8 mouse cellular contexts compared by ENCODE assay signal in the genomic region with DNA sequence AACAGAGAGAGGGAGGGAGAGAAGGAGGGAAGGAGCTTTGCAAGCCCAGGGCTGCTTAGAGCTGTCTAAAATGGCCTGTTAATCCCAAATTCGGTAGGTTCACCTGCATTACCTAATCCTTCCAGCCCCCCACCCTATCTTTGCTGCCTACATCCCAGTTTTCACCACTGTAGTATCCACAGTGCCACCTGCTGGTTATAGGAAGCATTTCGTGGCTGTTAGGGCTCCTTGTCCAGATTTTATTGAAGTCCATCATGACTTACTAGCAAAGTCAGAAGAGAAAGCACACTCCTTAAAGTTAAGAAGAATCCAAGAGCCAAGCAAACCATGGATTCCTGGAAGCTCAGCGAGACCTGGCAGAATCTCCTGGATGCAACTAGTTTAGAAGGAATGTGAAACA.
DNase-seq lines count a peak whose midpoint lies in the region; ATAC-seq and TF ChIP-seq lines count a peak whose summit lies in the region.

No protein-coding gene starts in this region.

- 17% methylated on average over 3 of the region's 3 CpGs for WGBS in forebrain, postnatal 0 days
- WGBS in forebrain, embryonic 15.5 days: 14% methylated on average over 3 of the region's 3 CpGs
- WGBS in large intestine, adult 2 months: 14% methylated on average over 3 of the region's 3 CpGs
- WGBS in lung, postnatal 0 days: 22% methylated on average over 3 of the region's 3 CpGs

- peak; percentile 45 for DNase-seq in forebrain, postnatal 0 days
- peak; percentile 36 to 59 for DNase-seq in adrenal gland, postnatal 36 days
- DNase-seq in gastrocnemius, adult 8-10 months (ENCODE audit: low spot score in 2 of 2): peak; percentile 22 to 54
- peak; percentile 6 for DNase-seq in large intestine, adult 2 months (ENCODE audit: low read depth, low spot score)
- DNase-seq in lung, postnatal 0 days (ENCODE audit: low spot score): peak; percentile 73
- DNase-seq in urinary bladder, postnatal 36 days (ENCODE audit: low spot score in 2 of 2): peak; percentile 30 to 35

- H3K4me1 ChIP-seq in forebrain, postnatal 0 days (ENCODE audit: insufficient read depth): no peaks in the 10 kb centered on the region
- H3K4me1 ChIP-seq in forebrain, embryonic 15.5 days: no peaks in the 10 kb centered on the region
- peaks cover 4% of the 10 kb centered on the region; the same call in 1 of the 2 replicates for H3K4me1 ChIP-seq in lung, postnatal 0 days (ENCODE audit: insufficient read depth, low read depth, low read length)

- H3K79me3 ChIP-seq in C2C12 (ENCODE audit: low read depth): no peaks in the 10 kb centered on the region

- H3K27ac ChIP-seq in forebrain, postnatal 0 days (ENCODE audit: low read depth, low read length): no peak overlapping the region
- H3K27ac ChIP-seq in forebrain, embryonic 15.5 days (replicated peaks): no peak overlapping the region
- H3K27ac ChIP-seq in lung, postnatal 0 days (ENCODE audit: low read length): no peak overlapping the region

- no peak overlapping the region for H3K4me3 ChIP-seq in forebrain, postnatal 0 days (ENCODE audit: low read depth, low read length)
- no peak overlapping the region for H3K4me3 ChIP-seq in forebrain, embryonic 15.5 days
- H3K4me3 ChIP-seq in C2C12 (ENCODE audit: insufficient read depth, poor library complexity, severe bottlenecking): no peak overlapping the region
- no peak overlapping the region for H3K4me3 ChIP-seq in lung, postnatal 0 days (ENCODE audit: low read depth, low read length)

- no peaks in the 10 kb centered on the region for H3K9me3 ChIP-seq in forebrain, postnatal 0 days (ENCODE audit: low read length)
- H3K9me3 ChIP-seq in forebrain, embryonic 15.5 days: no peaks in the 10 kb centered on the region
- no peaks in the 10 kb centered on the region for H3K9me3 ChIP-seq in lung, postnatal 0 days (ENCODE audit: low read length)

- no peaks in the 10 kb centered on the region for H3K79me2 ChIP-seq in C2C12 (ENCODE audit: control insufficient read depth, insufficient read depth)

- H3K4me2 ChIP-seq in forebrain, postnatal 0 days (ENCODE audit: low read depth): no peak overlapping the region
- H3K4me2 ChIP-seq in forebrain, embryonic 15.5 days (replicated peaks): no peak overlapping the region
- no peak overlapping the region for H3K4me2 ChIP-seq in lung, postnatal 0 days (replicated peaks; ENCODE audit: low read depth, low read length)

- no peaks in the 10 kb centered on the region for H3K27me3 ChIP-seq in forebrain, postnatal 0 days (ENCODE audit: insufficient read depth, low read length)
- H3K27me3 ChIP-seq in forebrain, embryonic 15.5 days: no peaks in the 10 kb centered on the region
- no peaks in the 10 kb centered on the region for H3K27me3 ChIP-seq in C2C12 (ENCODE audit: control insufficient read depth, insufficient read depth, insufficient read length)
- H3K27me3 ChIP-seq in lung, postnatal 0 days (replicated peaks; ENCODE audit: insufficient read depth, low read length): no peaks in the 10 kb centered on the region

- peak; percentile 76 for TF ChIP-seq CTCF in forebrain, postnatal 0 days (IDR thresholded peaks at IDR 0.05; ENCODE audit: low read depth)
- peak; percentile 12 for TF ChIP-seq CTCF in C2C12 (IDR thresholded peaks at IDR 0.05; ENCODE audit: control insufficient read depth, insufficient read depth, insufficient read length)
- TF ChIP-seq CTCF in lung, postnatal 0 days (IDR thresholded peaks at IDR 0.05): peak; percentile 92

- no peak for ATAC-seq in forebrain, postnatal 0 days
- no peak for ATAC-seq in forebrain, embryonic 15.5 days (replicated peaks)
- no peak for ATAC-seq in lung, postnatal 0 days

- H3K9ac ChIP-seq in forebrain, postnatal 0 days: no peak overlapping the region
- no peak overlapping the region for H3K9ac ChIP-seq in forebrain, embryonic 15.5 days (replicated peaks)
- no peak overlapping the region for H3K9ac ChIP-seq in lung, postnatal 0 days (replicated peaks; ENCODE audit: low read depth)

- H3K36me3 ChIP-seq in forebrain, postnatal 0 days (ENCODE audit: insufficient read depth): no peaks in the 10 kb centered on the region
- H3K36me3 ChIP-seq in forebrain, embryonic 15.5 days: no peaks in the 10 kb centered on the region
- H3K36me3 ChIP-seq in C2C12 (ENCODE audit: control insufficient read depth, insufficient read depth): no peaks in the 10 kb centered on the region
- H3K36me3 ChIP-seq in lung, postnatal 0 days (ENCODE audit: insufficient read depth, low read length): no peaks in the 10 kb centered on the region

- TF ChIP-seq EP300 in lung, postnatal 0 days (IDR thresholded peaks at IDR 0.05): no peak

- no peak overlapping the region for H3ac ChIP-seq in C2C12 (ENCODE audit: control insufficient read depth, insufficient read length, low read depth)

TF ChIP-seq in C2C12, 6 proteins besides CTCF, POLR2A, EP300 and RAD21:
- TF ChIP-seq FOSL1 (IDR thresholded peaks at IDR 0.05; ENCODE audit: insufficient read depth, low read length, poor library complexity, severe bottlenecking) (no peak), MAX (IDR thresholded peaks at IDR 0.05) (no peak), CEBPB (IDR thresholded peaks at IDR 0.05; ENCODE audit: low read depth) (no peak), MYOD1 (IDR thresholded peaks at IDR 0.05; ENCODE audit: control insufficient read depth, insufficient read length, low read depth) (no peak), USF1 (IDR thresholded peaks at IDR 0.05; ENCODE audit: low read depth) (no peak), MYOG (IDR thresholded peaks at IDR 0.05; ENCODE audit: control insufficient read depth, extremely low read depth, insufficient read length) (no peak)

Comparison
In these comparisons a context has a peak if more than half of its experiments do, and no peak if none do; other contexts are left out.
1. DNase-seq: peak in every context shown above with its lines; median percentile 73 in lung, postnatal 0 days; 48 in adrenal gland, postnatal 36 days; 45 in forebrain, postnatal 0 days; 38 in gastrocnemius, adult 8-10 months; 32 in urinary bladder, postnatal 36 days; 6 in large intestine, adult 2 months.
2. CTCF ChIP-seq: peak in every context shown above with its lines; median percentile 92 in lung, postnatal 0 days; 76 in forebrain, postnatal 0 days; 12 in C2C12.